Mouse (Mus musculus) thymus, adult 2 months (tissue): ENCODE measurements around the gene Sez6l.

Experiments
- CTCF ChIP-seq: fragments of 200-500 bp; IDR thresholded peaks from 2 replicates; pipeline ENCODE4 v1.5.1; 2012; ENCODE audit warnings: mild to moderate bottlenecking, control low read depth, low read length, moderate library complexity, borderline replicate concordance; ENCODE audit not compliant: control insufficient read depth, poor library complexity, insufficient read depth; ENCODE audit errors: extremely low read depth
- POLR2A ChIP-seq: fragments of 200-500 bp; IDR thresholded peaks from 2 replicates; pipeline ENCODE4 v1.6.1; 2012; ENCODE audit warnings: mild to moderate bottlenecking, low read length, control low read depth, moderate library complexity; ENCODE audit not compliant: control insufficient read depth, poor library complexity, insufficient read depth; ENCODE audit errors: extremely low read depth

DNA sequence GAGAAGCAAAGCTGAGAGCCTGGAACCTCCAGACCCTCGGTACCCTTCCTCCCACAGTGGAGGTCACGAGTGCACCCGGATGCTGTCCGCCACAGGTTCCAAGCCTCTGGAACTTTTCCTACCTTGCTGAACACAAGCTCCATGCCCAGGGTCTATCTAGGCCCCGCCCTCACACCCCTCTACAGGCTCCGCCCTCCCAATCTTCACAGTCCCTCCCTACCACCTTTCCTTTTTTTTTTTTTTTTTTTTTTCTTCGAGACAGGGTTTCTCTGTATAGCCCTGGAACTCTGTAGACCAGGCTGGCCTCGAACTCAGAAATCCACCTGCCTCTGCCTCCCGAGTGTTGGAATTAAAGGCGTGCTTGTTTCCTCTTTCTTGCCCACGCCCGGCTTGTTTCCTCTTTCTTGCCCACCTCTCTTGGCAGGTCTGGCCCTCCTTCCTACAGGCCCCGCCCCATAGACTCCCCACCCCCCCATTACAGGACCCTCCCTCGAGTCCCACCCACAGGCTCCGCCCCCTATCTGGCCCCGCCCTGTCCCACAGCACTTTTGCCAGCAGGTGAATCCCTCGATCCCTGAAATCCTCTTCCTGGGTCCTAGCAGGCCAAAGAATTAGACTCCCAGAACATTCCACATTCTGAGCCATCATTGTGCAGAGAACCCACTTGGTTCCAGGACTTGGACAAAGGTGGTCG, 128.1 kb downstream of the Sez6l start, which contains the start of gene Gm6588:
- TF ChIP-seq CTCF (no peak), POLR2A (no peak)
